Mouse (Mus musculus) gastrocnemius, postnatal 4 days (tissue): Measurements from ENCODE around the gene Gdap1l1. TPM values are rescaled to one million over a fixed set of nuclear protein-coding genes. Genes with fewer than 3 reads are reported as not detected.

Experiments used
- DNase-seq, 2 experiments: peaks; one replicate each; pipeline ENCODE4 v3.0.0; 2021 to 2022; ENCODE audit warnings: low spot score in 2 of 2, mixed read lengths in 2 of 2
- total RNA-seq, 2 experiments: library from RNA; stranded (reverse); gene quantifications; 2 replicates each; pipeline ENCODE4 v1.2.3; 2021

Gdap1l1 gene
- total RNA-seq, 2 experiments from 2014 or later = not detected

DNA sequence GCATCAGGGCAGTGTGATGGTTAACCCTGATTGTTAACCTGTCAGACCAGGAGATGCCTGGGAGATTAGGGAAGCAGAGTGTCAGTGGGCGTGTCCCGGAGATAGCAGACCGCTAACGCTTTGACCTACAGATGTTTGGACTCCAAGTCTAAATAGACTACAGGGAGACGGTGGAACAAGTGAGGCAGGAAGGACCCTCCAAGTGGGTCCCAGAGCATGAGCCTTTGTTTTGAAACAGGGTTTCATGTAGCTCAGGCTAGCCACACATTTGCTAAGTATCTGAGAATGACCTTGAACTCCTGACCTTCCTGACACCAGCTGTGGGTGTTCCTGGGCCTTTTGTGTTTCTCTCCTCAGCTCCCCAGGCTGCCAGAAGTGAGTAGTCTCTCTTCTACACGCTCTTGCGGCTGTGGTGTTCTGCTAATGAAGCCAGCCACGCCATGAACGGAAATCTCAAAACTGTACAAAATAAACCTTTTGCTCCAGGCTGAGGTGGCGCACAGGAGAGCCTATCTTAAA lies 25.0 kb downstream of the Gdap1l1 start:
- DNase-seq = no peak

DNA sequence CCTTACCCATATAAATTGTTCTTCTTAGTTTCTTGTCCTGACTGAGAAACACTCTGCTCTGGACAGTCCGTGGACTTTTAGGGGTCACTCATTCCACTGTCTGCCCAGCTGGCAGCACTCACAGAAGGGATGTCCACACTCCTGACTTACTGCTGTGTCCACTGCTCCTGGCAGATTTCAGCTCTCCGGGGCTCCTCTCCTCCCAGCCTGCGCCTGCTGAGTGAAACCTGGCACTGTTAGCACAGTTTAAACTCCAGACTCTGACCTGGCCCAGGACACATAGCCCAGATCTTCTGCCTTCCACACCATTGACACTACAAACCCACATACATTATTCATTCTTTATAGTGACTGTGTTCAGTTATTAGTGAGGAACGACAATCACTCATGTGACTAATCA lies 25.7 kb downstream of the Gdap1l1 start:
- DNase-seq = no peak

DNA sequence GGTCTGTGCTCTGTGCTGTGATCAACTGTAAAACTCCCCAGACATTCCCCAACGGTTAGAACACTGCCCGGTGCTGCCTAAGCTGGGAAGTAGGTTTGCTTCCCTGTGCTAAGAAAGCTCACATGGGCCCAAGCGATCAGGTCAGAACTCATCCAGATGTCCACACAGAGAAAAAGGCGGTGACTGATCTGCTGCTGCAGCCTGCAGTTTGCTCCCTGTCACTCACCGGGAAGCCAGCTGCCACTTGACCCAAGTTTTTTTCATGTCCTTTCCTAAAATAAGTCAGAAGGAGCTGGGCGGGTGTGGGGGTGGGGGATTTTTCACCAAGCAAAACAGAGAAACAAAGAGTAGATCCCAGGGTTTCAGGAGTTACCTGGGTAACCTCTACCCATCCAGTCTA lies 26.3 kb downstream of the Gdap1l1 start:
- DNase-seq = no peak

DNA sequence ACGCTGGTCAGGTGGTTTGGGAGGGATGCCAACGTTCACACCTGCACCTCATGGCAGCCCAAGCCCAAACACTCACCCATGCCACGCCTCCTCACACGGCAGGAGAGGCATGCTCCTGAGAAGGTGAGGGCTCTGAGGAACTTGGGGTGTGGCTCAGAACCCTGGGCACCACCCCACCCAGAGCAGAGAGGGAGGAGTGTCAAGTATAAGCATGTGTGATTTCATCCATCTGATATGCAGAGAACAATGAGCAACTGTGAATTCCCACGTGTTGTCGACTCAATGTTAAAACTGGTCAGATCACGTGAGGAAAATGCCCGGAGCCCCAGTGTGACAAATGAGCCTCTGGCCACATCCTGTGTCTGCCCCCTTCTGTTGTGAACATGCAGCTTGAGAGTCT lies 28.5 kb downstream of the Gdap1l1 start:
- no peak for DNase-seq

DNA sequence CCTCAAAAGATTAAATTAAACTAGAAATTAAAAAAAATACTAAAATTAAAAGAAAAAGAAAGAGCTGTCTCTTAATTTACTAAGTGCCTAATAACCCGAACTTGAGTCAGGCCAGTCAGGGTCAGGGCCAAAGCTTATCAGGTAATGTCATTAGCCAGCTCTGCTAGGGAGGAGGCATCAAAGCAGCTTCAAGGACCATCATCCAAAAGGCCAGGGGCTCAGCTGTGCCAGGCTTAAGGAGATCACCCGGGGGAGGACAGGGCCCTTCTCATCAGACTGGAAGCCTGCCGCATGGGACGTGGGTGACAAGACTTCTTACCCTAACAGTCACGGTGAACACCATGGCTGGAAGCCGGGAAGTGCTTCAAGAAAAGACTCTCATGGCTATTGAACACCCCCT lies 29.3 kb downstream of the Gdap1l1 start:
- no peak for DNase-seq

DNA sequence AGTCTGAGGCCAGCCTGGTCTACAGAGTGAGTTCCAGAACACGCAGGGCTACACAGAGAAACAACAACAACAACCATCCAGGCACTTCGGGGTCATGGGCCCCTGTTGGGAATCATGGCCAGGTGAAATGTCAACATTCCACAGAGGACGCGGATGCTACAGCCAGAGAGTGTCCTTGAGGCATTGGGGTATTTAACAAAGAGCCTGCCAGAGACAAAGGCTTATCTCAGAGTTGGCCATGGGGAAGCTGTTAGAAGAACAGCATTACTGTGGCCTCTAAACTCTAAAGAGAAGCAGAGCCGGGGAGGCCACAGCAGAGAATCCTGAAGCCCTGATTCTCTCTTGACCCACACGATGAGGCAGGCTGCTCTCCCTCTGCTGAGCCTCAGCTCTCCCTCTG lies 30.6 kb downstream of the Gdap1l1 start:
- no peak for DNase-seq

DNA sequence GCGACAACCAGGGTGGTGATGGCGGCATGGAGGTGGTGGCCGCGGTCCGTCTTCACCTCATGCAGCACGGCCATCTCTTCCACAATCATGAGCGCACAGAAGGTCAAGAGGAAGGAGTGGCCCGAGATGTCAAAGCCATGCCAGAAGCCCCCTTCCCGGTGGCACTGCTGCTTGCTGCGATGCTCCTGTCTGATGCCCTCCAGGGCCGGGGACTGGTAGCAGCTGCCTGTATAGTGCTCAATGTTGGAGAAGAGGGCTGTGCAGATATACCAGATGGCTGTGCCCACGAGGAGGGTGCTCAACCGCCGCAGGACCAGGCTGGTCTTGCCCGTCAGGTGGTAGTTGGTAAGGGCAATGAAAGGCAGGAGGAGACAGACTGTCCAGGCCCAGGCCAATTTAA lies 31.4 kb downstream of the Gdap1l1 start:
- DNase-seq = no peak

DNA sequence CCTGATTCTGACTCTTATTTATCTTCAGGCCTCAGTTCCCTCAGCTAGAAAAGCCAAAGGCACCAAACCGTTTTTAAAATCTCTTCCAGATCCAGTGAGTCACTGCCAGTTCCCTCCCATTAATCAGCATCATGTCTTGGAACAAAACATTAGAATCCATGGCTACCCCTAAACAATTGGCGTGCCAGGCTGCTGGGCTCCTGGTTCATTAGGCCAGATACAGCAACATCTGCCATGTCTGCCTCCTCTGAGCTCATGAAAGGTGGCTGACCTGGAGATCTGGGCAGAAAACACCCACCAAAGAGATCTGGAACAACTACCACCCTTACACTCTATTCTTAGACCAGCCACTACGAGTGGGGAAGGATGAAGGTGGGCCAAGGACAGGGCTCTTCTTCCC lies 32.9 kb downstream of the Gdap1l1 start:
- DNase-seq = no peak

DNA sequence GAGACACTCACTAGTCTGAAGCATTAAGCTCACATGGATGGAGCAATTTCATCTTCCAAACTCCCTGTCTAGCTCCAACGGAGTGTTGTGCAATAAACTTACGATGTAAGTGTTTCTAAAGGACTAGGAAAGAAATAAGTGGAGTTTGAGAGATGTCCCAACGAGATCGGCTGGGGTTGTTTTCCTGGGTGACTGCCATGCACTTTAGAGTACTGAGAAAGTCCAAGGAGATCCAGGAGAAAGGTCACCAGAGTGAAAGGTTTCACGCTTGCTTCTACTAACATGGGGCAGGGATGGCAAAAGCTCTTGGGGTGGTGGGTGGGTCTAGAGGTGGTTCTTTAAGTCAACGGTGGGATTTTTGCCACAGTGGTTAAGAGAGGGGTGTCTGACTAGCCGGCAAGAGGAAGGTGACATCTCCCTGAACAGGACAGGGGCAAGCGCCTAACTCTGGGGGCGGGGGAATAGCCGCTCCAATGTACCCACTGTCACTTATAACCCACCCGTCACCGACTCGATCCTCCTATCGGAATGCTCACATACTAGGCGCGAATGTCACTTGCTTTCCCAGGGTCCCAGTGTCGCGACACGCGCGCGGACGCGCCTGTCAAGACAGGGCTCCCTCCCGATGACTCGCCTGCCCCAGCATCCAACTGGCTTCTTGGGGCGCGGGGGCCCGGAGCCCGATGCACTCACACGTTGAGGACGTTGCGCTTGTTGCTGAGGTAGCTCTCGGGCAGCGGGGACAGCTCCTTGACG lies 33.6 kb downstream of the Gdap1l1 start:
- DNase-seq = no peak

DNA sequence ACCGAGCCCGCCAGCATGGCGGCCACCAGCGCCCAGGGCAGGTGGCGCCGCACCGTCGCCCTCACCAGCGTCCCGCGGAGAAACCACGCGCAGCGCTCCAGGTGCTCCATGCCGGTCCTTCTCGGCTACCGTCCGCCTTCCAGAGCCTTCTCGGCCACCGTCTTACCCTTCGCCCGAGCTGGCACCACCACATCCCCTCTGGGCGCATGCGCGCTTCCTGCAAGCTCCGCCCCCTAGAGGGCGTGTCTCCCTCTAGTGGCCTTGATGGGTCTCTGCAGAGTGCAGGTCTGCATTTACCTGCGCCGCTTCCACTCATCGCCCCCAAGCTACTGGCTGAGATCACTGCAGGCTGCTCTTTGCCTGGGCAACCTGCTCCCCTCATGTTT lies 34.2 kb downstream of the Gdap1l1 start, which contains the start of gene Fitm2:
Gene Fitm2 (minus strand): TSS at position 164 of the 386 bp plus-strand sequence.
- DNase-seq = peak; percentile 86 to 94

DNA sequence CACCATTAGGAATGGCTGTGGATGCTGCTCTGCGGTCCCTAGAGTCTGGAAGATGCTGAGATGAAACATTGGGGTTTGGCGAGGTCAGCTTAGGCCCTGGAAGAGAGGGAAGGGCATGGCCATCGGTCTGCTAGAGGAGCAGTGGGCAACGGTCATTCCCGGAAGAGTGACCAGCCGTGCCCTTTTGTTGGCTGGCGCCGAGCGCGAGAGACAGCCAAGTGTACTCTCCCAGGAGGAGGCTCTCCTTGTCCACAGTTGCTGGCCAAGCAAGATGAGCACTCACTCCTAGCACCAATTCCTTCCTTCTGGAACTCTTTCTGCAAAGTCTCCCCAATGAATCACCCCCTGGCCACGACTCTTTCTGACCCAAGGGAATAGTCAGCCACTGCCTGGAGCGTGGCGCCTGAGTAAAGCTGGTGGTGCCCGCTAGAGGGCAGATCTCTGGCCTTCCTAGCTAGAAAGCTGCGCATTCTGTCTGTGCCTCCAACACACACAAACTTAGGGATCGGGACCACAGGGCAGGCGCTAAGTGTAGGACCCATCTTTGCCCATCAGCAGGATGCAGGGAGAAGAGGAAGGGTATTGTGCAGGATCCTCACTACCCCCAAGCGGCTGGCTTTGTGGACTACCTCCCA lies 42.0 kb downstream of the Gdap1l1 start:
- DNase-seq = no peak

DNA sequence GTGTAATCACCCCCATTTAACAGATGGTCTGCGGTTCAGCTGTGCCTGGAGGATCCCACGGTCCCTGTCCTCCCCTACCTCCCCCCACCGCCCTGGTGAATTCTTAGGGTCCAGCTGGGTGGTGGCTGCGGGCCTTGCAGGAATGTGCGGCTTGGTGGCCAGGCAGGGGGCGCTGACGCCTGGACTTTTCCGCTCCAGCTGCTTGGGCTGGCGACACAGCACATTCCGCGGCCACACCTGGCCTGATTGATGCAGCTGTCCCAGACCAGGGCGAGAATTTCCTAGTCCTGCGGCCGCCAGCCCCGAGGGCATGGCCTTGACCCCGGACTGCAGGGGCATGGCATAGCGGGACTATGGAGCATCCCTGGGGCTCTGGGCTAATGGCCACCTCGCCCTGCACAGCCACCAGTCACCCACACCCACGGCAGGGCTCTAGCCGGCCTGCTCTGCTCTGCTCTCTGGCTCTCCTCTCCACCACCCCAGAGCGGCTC lies 43.3 kb downstream of the Gdap1l1 start:
- DNase-seq = peak in 1 of 2 experiments; percentile 40

DNA sequence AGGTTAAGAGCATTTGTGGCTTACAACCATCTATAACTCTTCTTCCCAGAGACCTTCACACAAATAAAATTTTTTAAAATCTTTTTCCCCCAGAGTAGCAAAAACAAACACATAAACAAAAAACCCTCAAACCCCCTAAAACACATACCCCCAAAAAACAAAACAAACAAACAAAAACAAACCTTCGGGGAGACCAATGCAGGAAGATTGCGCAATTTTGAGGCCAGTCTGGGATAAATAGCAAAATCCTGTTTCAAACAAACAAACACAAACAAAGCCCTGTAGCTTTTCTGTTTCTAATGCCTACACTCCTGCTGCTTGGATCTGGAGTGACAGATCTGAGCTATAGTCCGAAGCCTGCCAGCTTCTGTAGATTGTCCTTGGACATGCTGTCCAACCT lies 49.1 kb downstream of the Gdap1l1 start:
- no peak for DNase-seq

DNA sequence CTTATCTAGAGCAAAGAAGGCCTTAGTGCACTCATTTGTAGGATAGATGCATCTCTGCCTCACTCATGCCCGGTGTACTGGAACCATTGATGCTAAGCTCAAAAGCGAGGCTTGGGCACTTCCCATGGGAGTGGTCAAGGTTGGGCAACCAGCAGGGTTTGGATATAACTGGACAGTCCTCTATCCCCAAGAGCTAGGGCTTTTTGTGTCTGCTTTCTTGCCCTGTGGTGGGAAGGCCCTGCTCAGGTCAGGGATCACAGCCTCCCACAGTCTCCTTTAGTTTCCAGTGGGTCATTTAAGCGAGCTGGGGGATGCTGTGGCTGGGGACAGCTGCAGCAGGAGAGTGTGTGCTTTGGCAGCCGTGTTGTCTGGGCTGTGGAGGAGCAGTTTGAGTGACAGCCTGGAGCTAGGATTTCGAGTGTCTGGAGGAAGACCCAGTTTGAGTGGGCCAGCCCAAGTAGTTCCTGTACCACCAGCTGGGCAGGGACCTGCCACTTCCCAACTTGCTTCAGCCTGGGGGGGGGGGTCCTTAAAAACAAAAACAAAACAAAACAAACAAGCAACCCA lies 51.5 kb downstream of the Gdap1l1 start:
- DNase-seq = no peak

DNA sequence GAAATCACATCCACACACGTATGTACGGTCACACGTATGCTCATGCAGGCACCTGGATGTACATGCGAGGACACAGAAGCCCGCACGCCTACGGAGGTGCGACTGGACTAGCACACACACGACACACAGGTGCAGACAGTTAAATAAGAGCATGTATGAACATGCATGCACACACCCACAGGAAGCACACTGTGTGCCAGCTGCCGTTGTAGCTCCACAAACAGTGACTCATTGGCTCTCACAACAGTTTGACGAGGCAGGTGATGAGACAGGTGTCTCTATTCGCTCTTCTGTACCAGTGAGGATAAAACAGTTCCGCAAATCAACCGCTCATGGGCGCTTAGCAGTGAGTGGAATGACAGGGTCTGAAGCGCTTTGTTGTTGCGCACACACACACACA lies 52.4 kb downstream of the Gdap1l1 start:
- DNase-seq = no peak

DNA sequence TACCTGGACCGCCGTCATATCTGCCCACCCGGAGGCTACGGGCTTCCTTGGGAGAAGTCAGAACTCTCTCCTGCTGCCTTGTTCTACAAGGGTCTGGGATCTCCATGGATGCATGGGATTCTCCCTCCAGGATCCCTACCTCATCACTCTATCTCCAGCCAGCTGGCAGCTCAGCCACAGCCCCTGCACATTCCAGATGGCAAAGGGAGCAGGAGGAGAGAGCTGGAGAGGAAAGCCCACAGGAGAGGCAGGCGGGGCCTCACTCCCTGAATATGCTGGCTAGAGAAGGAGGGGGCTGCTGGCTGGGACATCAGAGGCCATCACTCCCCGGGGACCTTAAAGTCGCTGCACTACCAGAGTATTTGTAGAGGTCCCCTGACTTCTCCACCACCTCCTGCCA lies 53.1 kb downstream of the Gdap1l1 start:
- no peak for DNase-seq

DNA sequence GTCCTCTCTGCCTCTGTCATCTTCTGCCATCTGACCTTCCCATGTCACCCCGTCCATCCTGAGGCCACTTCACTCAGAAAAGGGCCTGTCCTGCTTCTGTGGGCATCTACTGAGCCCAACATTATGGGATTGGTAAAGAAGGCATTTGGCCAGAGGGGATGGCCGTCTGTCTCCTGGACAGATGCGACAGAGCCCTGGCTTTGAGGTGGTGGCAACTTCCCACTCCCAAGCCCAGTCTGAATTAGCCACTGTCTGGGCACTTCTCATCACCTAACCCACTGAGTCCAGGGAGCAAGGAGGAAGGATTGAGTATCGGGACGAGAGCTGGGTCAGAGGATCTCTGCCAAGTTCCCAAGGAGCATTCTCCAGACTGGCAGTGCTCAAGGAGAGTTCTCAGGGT lies 53.7 kb downstream of the Gdap1l1 start, which contains the start of gene R3hdml:
Gene R3hdml (plus strand): TSS at position 301 of the 400 bp plus-strand sequence.
- no peak for DNase-seq

DNA sequence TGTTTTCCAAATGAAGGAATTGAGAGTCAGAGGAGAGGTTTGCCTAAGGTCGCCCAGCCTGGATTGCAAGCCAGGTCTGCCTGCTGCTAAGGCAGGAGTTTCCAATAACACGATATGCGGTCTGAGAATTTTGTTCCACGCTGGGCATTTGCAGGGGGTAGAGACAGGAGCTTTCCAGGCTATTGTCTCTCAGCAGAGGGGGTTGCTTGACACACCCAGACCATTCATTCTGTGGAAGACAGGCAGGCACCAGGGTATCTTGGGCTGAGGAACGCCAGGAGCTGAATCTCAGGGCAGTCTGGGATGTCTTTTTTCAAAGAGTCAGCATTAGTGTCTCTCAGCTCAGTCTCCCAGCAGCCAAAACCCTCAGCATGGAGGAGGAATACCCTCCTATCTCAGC lies 54.8 kb downstream of the Gdap1l1 start:
- DNase-seq = no peak

DNA sequence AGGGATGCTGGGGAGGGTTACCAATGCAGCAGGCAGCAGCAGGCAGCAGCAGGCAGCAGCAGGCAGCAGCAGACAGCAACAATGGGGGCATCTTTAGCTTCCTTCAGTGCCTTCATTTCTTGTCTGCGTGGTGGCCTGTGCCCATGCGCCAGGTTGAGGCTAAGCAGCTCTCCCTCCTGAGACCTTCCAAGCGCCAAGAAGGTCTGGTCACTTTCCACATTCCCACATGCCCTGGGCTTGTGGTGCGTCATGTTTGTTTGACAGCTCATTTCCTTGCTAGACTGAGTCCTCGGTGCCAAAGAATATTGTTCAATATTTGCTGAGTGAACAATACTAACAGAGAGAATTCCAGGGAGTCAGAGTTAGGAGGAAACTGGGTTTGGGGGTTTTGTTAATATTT lies 55.7 kb downstream of the Gdap1l1 start:
- no peak for DNase-seq

DNA sequence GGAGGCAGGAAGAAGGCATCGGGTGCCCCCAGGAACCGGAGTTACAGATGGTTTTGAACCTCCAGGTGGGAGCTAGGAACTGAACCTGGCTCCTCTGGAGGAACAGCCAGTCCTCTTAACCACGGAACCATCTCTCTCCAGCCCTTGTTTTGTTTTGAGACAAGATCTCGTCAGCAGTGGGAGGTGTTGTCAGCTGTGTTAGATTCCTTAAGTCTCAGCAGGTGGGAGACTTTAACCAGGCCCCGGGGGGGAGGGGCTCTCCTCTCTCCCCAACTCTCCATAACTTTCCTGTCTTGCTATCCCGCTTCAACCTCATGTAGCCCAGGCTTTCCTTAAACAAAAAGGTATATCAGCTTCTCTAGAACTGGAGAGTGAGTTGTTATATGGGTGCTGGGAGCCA lies 56.2 kb downstream of the Gdap1l1 start:
- DNase-seq = no peak

DNA sequence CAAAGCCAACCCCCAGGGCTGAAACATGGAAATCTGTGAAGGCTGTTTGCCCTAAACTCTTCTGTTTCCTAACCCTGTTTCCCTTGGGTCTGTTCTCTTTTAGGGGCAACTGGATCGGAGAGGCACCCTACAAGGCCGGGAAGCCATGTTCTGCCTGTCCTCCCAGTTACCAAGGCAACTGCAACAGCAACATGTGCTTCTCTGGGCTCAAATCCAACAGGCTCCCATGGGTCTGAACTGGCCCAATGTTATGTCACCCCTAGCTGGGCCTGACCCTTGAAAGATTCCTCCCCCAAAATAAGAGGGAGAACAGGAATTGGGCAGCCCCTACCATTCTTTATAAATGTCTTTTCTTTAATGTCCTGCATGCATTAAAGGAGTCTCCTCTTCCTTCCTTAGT lies 63.9 kb downstream of the Gdap1l1 start:
- DNase-seq = no peak

DNA sequence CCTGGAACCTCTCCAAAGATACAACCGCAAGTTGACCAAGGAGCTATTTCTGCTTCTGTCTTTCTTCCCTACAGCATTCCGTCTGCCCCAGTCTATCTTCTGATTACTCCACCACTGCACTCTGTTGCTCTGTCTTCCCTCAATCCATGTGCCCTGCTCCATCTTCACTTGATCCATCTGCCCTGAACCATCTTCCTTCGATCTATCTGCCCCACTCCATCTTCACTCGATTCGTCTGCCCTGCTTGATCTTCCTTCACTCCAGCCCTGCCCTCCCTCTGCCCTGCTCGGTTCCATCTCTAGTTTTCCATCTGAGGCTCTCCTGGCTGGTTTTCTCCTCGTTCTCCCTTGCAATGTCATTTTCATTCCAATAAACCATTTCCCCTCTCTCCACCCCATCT lies 64.9 kb downstream of the Gdap1l1 start:
- no peak for DNase-seq
